Mouse (Mus musculus) lung, postnatal 0 days (tissue): ENCODE measurements around the gene Dpep2nb. TPM values are rescaled to one million over a fixed set of nuclear protein-coding genes. Genes with fewer than 3 reads are reported as not detected.
"Not testable (repeated sequence)": the region's sequence is repeated elsewhere in the genome, so short reads cannot be mapped to it uniquely, and the experiment has no call there.

ENCODE experiments used
- ATAC-seq: fragments of 200-750 bp; cut with Nextera tagmentation; 2 replicates; pipeline ENCODE4 v1.8.0; 2017; ENCODE audit warnings: moderate library complexity
- DNase-seq: peaks from one replicate; pipeline ENCODE4 v3.0.0-alpha.2; 2016; ENCODE audit warnings: low spot score
- H3K27ac ChIP-seq: fragments of 300-500 bp; sonication (generic); 2 replicates; pipeline ENCODE4 v1.5.1; 2014; ENCODE audit warnings: antibody characterized with exemption, mild to moderate bottlenecking, low read length, mixed read lengths
- H3K27me3 ChIP-seq: fragments of 300-500 bp; sonication (generic); replicated peaks from 2 replicates; pipeline ENCODE4 v1.6.1; 2014; ENCODE audit warnings: low read length, mixed read lengths; ENCODE audit not compliant: insufficient read depth
- H3K36me3 ChIP-seq: fragments of 300-500 bp; sonication (generic); 2 replicates; pipeline ENCODE4 v1.6.1; 2014; ENCODE audit warnings: low read length, mixed read lengths; ENCODE audit not compliant: insufficient read depth
- H3K4me1 ChIP-seq: fragments of 300-500 bp; sonication (generic); 2 replicates; pipeline ENCODE4 v1.6.1; 2014; ENCODE audit warnings: antibody characterized with exemption, low read depth, low read length, mixed read lengths; ENCODE audit not compliant: insufficient read depth
- H3K4me2 ChIP-seq: fragments of 300-500 bp; sonication (generic); replicated peaks from 2 replicates; pipeline ENCODE4 v1.6.1; 2014; ENCODE audit warnings: low read depth, mild to moderate bottlenecking, low read length, moderate library complexity, mixed read lengths
- H3K4me3 ChIP-seq: fragments of 300-500 bp; sonication (generic); 2 replicates; pipeline ENCODE4 v1.5.1; 2014; ENCODE audit warnings: low read depth, low read length
- H3K9ac ChIP-seq: fragments of 300-500 bp; sonication (generic); replicated peaks from 2 replicates; pipeline ENCODE4 v1.6.1; 2014; ENCODE audit warnings: low read depth, mild to moderate bottlenecking
- H3K9me3 ChIP-seq: fragments of 300-500 bp; sonication (generic); 2 replicates; pipeline ENCODE4 v1.6.1; 2016; ENCODE audit warnings: low read length, mixed read lengths
- CTCF ChIP-seq: IDR thresholded peaks from 2 replicates; pipeline ENCODE4 v1.5.1; 2016; ENCODE audit warnings: antibody characterized with exemption, mild to moderate bottlenecking
- EP300 ChIP-seq: IDR thresholded peaks from 2 replicates; pipeline ENCODE4 v1.6.1; 2016; ENCODE audit warnings: antibody characterized with exemption, mild to moderate bottlenecking, control low read depth
- WGBS: fragments of 180-500 bp; shearing (Covaris S2); extraction: QIAGEN DNeasy Blood & Tissue Kit; methylation state at CpG from one replicate; pipeline ENCODE4 v1.1.7; 2014; 5-methylcytosine and 5-hydroxymethylcytosine counted together
- polyA plus RNA-seq: library from polyadenylated mRNA; unstranded; fragments of >200 nt; fragmentation: Nextera tagmentation; extraction: Ambion mirVana; gene quantifications from 2 replicates; pipeline ENCODE4 v1.2.1, GENCODE M21; 2015

The Dpep2nb gene
- polyA plus RNA-seq, 1 experiment from 2014 or later, result not detected

GRCm38 (mm10) chr8:105988546-105988945, 17.2 kb downstream of the Dpep2nb start:
- TF ChIP-seq CTCF, result no peak
- TF ChIP-seq EP300, result no peak
- no peak overlapping the region for H3K4me2 ChIP-seq
- ATAC-seq, result no peak
- H3K4me3 ChIP-seq, result no peak overlapping the region
- H3K9ac ChIP-seq, result no peak overlapping the region
- no peak for DNase-seq
- H3K9me3 ChIP-seq, result no peaks in the 10 kb centered on the region
- no peak overlapping the region for H3K27ac ChIP-seq
- H3K4me1 ChIP-seq, result no peaks in the 10 kb centered on the region
- H3K27me3 ChIP-seq, result no peaks in the 10 kb centered on the region
- H3K36me3 ChIP-seq, result no peaks in the 10 kb centered on the region
- WGBS, result 80% methylated on average over 11 of the region's 11 CpGs

- not testable (repeated sequence) for H3K36me3 ChIP-seq, H3K27ac ChIP-seq, ATAC-seq, H3K9me3 ChIP-seq, H3K4me2 ChIP-seq, DNase-seq, H3K4me3 ChIP-seq, H3K9ac ChIP-seq, H3K4me1 ChIP-seq, H3K27me3 ChIP-seq
- WGBS, result 74% methylated on average over 11 of the region's 11 CpGs
These were observed 22.4 kb downstream of the Dpep2nb start for GRCm38 (mm10) chr8:105983406-105983805.

GRCm38 (mm10) chr8:105981146-105981545, 24.6 kb downstream of the Dpep2nb start:
- Histone ChIP-seq H3K36me3 (no peaks in the 10 kb centered on the region), H3K27ac (no peak overlapping the region), H3K27me3 (no peaks in the 10 kb centered on the region), H3K9me3 (no peaks in the 10 kb centered on the region), H3K4me3 (no peak overlapping the region), H3K4me2 (no peak overlapping the region), H3K4me1 (no peaks in the 10 kb centered on the region), H3K9ac (no peak overlapping the region)
- ATAC-seq, result no peak
- 0 out of 2 replicates have a peak, but pooled peaks have one; percentile 11 for TF ChIP-seq CTCF
- no peak for TF ChIP-seq EP300
- no peak for DNase-seq
- 84% methylated on average over 1 of the region's 1 CpGs for WGBS

- H3K4me2 ChIP-seq, result no peak within 1 kb of the TSS
- TF ChIP-seq EP300 (no peak), CTCF (no peak)
- no peak for ATAC-seq
- WGBS, result 94% methylated on average over 15 of the region's 15 CpGs
- no peak within 1 kb of the TSS for H3K9ac ChIP-seq
- DNase-seq, result no peak
- no peaks in the 10 kb centered on the region for H3K36me3 ChIP-seq
- no peak within 1 kb of the TSS for H3K27ac ChIP-seq
- no peaks in the 10 kb centered on the region for H3K27me3 ChIP-seq
- H3K9me3 ChIP-seq, result no peaks in the 10 kb centered on the region
- no peaks in the 10 kb centered on the region for H3K4me1 ChIP-seq
- no peak within 1 kb of the TSS for H3K4me3 ChIP-seq
These were observed 26.4 kb downstream of the Dpep2nb start, which contains the start of gene Dpep3 for GRCm38 (mm10) chr8:105979325-105979724. Gene Dpep3, minus strand, starts transcription at chr8:105979429.

GRCm38 (mm10) chr8:105975363-105975762, 30.4 kb downstream of the Dpep2nb start:
- WGBS, result 68% methylated on average over 7 of the region's 7 CpGs
- H3K4me1 ChIP-seq, result no peaks in the 10 kb centered on the region
- H3K9ac ChIP-seq, result no peak overlapping the region
- DNase-seq (no peak), ATAC-seq (no peak)
- H3K36me3 ChIP-seq, result no peaks in the 10 kb centered on the region
- no peak overlapping the region for H3K4me2 ChIP-seq
- H3K27me3 ChIP-seq, result no peaks in the 10 kb centered on the region
- TF ChIP-seq EP300 (no peak), CTCF (peak; percentile 28; the same call in 1 of the 2 replicates)
- no peak overlapping the region for H3K27ac ChIP-seq
- no peaks in the 10 kb centered on the region for H3K9me3 ChIP-seq
- no peak overlapping the region for H3K4me3 ChIP-seq

GRCm38 (mm10) chr8:105971019-105971720, 34.6 kb downstream of the Dpep2nb start:
- 78% methylated on average over 8 of the region's 8 CpGs for WGBS
- H3K27ac ChIP-seq, result no peak overlapping the region
- H3K9ac ChIP-seq, result no peak overlapping the region
- no peak for ATAC-seq
- no peaks in the 10 kb centered on the region for H3K36me3 ChIP-seq
- no peaks in the 10 kb centered on the region; the same call in 1 of the 2 replicates for H3K4me1 ChIP-seq
- no peak overlapping the region for H3K4me3 ChIP-seq
- no peak for DNase-seq
- no peaks in the 10 kb centered on the region for H3K27me3 ChIP-seq
- no peak overlapping the region for H3K4me2 ChIP-seq
- TF ChIP-seq EP300, result no peak
- no peak for TF ChIP-seq CTCF
- H3K9me3 ChIP-seq, result no peaks in the 10 kb centered on the region
